Mouse (Mus musculus): ENCODE results near the gene Gm29866.
"Not testable (repeated sequence)": the region's sequence is repeated elsewhere in the genome, so short reads cannot be mapped to it uniquely, and the experiment has no call there.

The Gm29866 gene

DNA sequence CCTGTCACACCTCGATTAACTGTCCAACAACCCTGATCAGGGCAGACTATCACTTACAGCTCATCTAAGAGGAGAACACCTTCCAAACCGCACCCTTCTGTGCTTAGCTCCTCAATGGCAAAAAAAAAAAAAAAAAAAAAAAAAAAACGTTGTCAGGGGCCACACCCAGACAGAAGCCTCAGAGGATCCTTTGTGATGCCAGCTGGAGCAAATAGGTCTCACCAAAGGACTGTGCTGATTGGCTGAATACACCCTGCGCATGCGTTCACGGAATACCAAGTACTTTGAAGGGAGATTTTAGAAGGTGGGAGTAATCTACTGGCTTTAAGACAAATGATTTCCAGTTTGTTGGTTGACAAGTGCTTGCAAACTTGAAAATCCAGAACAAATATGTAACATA, at the start of gene Gm29866:
Gm29866 (minus strand) TSS at position 101 of the 400 bp plus-strand sequence.
- DNase-seq (ENCODE audit: low read depth, low spot score), result not testable (repeated sequence)

All from c-Kit-negative CD71-positive TER-119-positive erythroid progenitor cells, embryonic 14.5 days (primary cell).